Mouse (Mus musculus): Measurements from ENCODE around the gene Spdye4a. TPM values are rescaled to one million over a fixed set of nuclear protein-coding genes. Genes with fewer than 3 reads are reported as not detected.
A peak's percentile ranks its signal among the peaks of the same experiment; 100 is the strongest.
"Not testable (repeated sequence)": the region's sequence is repeated elsewhere in the genome, so short reads cannot be mapped to it uniquely, and the experiment has no call there.

Gene Spdye4a
- total and polyA plus RNA-seq, 2 experiments from 2014 or later = not detected

DNA sequence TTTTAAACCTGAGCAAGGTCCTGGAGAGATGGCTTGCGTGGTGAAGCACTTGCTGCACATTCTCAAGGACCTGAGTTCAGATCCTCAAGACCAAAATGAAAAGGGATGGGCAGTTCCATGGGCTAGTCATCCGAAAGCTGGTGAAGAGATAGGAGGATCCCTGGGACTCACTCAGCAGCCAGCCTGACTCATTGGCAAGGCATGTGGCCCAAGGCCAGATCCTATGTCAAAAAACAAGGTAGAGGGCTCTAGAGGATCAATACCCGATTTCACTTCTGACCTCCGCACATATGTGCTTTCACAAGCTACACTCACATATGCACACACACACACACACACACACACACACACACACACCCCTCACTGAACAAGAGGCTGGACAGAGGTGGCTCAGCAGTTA lies 30.2 kb downstream of the Spdye4a start:
- no peaks in the 10 kb centered on the region for H3K27me3 ChIP-seq (ENCODE audit: insufficient read depth, low read length)
- H3K4me1 ChIP-seq (ENCODE audit: insufficient read depth) = no peaks in the 10 kb centered on the region
- H3K4me2 ChIP-seq (ENCODE audit: low read depth) = no peak overlapping the region
- no peaks in the 10 kb centered on the region for H3K36me3 ChIP-seq (ENCODE audit: insufficient read depth)
- ATAC-seq (no peak), DNase-seq (no peak)
- no peak for TF ChIP-seq CTCF (IDR thresholded peaks at IDR 0.05; ENCODE audit: low read depth)
- H3K9me3 ChIP-seq (ENCODE audit: low read length) = no peaks in the 10 kb centered on the region
- H3K27ac ChIP-seq (ENCODE audit: low read depth, low read length) = no peak overlapping the region
- no peak overlapping the region for H3K9ac ChIP-seq
- no peak overlapping the region for H3K4me3 ChIP-seq (ENCODE audit: low read depth, low read length)
- WGBS = 89% methylated on average over 4 of the region's 4 CpGs

DNA sequence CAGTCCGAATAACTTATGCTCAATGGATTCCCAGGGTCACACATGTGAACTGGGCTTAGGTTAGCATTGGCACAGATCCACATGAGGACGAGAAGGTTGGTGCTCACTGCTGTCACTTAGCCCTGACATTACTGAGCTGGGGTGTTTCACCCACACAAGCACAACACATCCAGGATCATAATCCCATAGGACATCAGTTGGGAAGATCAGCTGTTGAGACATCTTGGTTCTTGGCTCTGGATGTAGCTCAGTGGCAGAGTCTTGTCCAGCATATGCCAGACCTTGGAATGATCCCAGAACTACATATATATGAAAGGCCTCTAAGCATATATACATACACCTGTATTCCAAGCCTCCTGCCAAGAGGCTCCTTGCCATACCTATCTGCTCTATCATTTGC lies 31.5 kb downstream of the Spdye4a start:
- no peak for ATAC-seq
- Histone ChIP-seq H3K27me3 (ENCODE audit: insufficient read depth, low read length) (no peaks in the 10 kb centered on the region), H3K9me3 (ENCODE audit: low read length) (no peaks in the 10 kb centered on the region), H3K9ac (no peak overlapping the region), H3K27ac (ENCODE audit: low read depth, low read length) (no peak overlapping the region), H3K4me3 (ENCODE audit: low read depth, low read length) (no peak overlapping the region), H3K4me2 (ENCODE audit: low read depth) (no peak overlapping the region), H3K4me1 (ENCODE audit: insufficient read depth) (no peaks in the 10 kb centered on the region), H3K36me3 (ENCODE audit: insufficient read depth) (no peaks in the 10 kb centered on the region)
- TF ChIP-seq CTCF (IDR thresholded peaks at IDR 0.05; ENCODE audit: low read depth) = no peak
- no peak for DNase-seq
- 67% methylated on average over 2 of the region's 2 CpGs for WGBS

DNA sequence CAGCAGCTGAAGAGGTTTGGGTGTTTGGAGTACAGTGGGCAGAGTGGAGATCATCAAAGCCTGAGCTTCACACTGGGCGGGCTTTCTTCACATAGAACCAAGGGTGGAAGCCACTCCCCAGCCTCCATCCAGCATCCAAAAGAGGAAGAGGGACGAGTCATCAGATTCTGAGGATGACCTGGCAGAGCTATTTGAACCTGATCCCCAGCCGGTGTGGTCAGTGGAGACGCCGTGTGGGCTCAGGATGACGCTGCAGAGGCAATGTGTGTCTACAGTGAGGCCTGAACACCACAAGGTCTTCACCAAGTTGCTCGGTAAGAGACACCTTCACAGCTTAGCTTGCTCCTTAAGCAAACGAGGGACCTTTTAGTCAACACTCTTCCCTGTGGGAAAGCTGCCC lies 31.9 kb downstream of the Spdye4a start:
- not testable (repeated sequence) for H3K27me3 ChIP-seq (ENCODE audit: insufficient read depth, low read length); H3K9me3 ChIP-seq (ENCODE audit: low read length); H3K27ac ChIP-seq (ENCODE audit: low read depth, low read length); H3K36me3 ChIP-seq (ENCODE audit: insufficient read depth); DNase-seq; ATAC-seq; H3K9ac ChIP-seq; H3K4me2 ChIP-seq (ENCODE audit: low read depth); H3K4me3 ChIP-seq (ENCODE audit: low read depth, low read length); H3K4me1 ChIP-seq (ENCODE audit: insufficient read depth)
- 73% methylated on average over 8 of the region's 8 CpGs for WGBS

DNA sequence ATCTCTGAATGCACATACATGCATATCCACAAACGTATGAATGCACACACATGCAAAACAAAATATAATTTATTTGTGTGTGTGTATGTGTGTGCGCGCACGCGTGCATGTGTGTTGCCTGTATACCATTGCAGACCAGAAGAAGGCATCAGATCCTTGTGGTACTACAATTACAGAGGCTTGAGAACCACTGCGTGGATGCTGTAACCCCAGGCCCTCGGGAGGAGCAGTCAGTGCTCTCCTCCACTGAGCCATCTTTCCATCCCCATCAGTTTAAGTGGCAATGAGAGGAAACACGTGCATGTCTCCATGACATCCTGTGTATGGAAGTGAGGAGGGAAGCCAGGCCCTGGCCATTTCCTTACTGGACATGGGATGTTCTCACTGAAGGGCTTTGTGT lies 33.9 kb downstream of the Spdye4a start:
- H3K9ac ChIP-seq = no peak overlapping the region
- no peak overlapping the region for H3K4me3 ChIP-seq (ENCODE audit: low read depth, low read length)
- H3K4me1 ChIP-seq (ENCODE audit: insufficient read depth) = no peaks in the 10 kb centered on the region
- DNase-seq (no peak), ATAC-seq (no peak)
- no peak for TF ChIP-seq CTCF (IDR thresholded peaks at IDR 0.05; ENCODE audit: low read depth)
- H3K27me3 ChIP-seq (ENCODE audit: insufficient read depth, low read length) = no peaks in the 10 kb centered on the region
- no peaks in the 10 kb centered on the region for H3K36me3 ChIP-seq (ENCODE audit: insufficient read depth)
- WGBS = 88% methylated on average over 8 of the region's 8 CpGs
- no peak overlapping the region for H3K27ac ChIP-seq (ENCODE audit: low read depth, low read length)
- H3K4me2 ChIP-seq (ENCODE audit: low read depth) = no peak overlapping the region
- H3K9me3 ChIP-seq (ENCODE audit: low read length) = no peaks in the 10 kb centered on the region

DNA sequence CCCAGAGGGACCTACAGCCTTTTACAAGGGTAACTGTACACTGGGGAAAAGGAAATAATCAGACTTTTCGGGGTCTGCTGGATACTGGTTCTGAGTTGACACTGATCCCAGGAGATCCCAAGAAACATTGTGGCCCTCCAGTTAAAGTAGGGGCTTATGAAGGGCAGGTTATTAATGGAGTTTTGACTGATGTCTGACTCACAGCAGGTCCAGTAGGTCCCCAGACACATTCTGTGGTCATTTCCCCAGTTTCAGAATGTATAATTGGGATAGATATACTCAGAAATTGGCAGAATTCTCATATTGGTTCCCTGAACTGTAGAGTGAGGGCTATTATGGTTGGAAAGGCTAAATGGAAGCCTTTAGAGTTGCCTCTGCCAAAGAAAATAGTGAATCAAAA lies 38.7 kb downstream of the Spdye4a start:
- not testable (repeated sequence) for H3K27me3 ChIP-seq (ENCODE audit: insufficient read depth, low read length); H3K9ac ChIP-seq; ATAC-seq; H3K4me3 ChIP-seq (ENCODE audit: low read depth, low read length); H3K4me2 ChIP-seq (ENCODE audit: low read depth); H3K27ac ChIP-seq (ENCODE audit: low read depth, low read length); DNase-seq; H3K36me3 ChIP-seq (ENCODE audit: insufficient read depth); H3K9me3 ChIP-seq (ENCODE audit: low read length); H3K4me1 ChIP-seq (ENCODE audit: insufficient read depth)
- no CpG with 5 or more reads among the region's 1 CpGs for WGBS

DNA sequence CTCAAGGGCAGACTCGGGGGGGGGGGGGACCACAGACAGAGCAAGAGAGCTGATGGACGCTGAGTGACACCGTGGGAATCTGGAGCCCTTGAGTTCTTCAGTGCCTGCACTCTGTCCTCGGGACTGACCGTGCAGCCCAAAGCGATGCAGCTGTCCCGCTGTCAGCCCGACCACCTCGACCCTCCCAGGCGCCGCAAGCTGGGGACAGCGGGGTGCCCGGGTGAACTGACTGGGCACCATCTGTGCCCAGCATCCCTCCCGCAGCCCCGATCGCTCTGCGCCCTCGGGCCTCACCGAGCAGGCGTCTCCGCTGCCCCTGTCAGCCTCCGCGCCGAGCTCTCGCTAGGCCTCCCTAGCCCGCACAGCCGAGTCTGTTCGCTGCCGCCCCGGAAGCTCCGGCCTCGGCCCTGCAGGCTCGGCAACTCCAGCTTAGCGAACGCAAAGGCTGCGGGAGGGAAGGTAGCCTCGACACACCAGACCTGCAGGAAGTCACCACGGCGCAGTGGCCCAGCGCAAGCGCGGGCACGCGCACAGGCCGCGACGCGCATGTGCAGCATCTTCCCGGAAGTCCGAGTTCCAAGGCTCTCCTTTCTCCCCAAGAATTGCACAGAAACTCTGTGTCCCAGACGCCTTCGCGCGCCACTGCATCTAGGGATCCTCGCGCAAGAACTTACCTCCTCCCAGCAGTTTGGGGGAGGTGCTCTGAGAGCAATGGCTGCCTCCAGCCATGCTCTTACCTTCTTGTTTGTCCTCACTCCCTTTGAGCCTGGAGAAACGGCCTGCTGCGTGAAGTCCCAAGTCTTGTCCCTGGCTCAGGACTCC lies 46.2 kb downstream of the Spdye4a start, which contains the start of the genes Rbak and Spdye4b:
TSS of gene Rbak (minus strand) at position 521 of the 822 bp plus-strand sequence.
TSS of gene Spdye4b (plus strand) at position 763 of the 822 bp plus-strand sequence.
- peaks cover 29% of the 10 kb centered on the region for H3K36me3 ChIP-seq (ENCODE audit: insufficient read depth)
- peak within 1 kb of the TSS; percentile 79 for H3K4me3 ChIP-seq (ENCODE audit: low read depth, low read length)
- WGBS = 2% methylated on average over 52 of the region's 58 CpGs
- peak within 1 kb of the TSS; percentile 81 for H3K4me2 ChIP-seq (ENCODE audit: low read depth)
- peak; percentile 32 for TF ChIP-seq CTCF (IDR thresholded peaks at IDR 0.05; ENCODE audit: low read depth)
- ATAC-seq (peak; percentile 99), DNase-seq (peak; percentile 97)
- H3K4me1 ChIP-seq (ENCODE audit: insufficient read depth) = peaks cover 4% of the 10 kb centered on the region; the same call in 1 of the 2 replicates
- H3K27me3 ChIP-seq (ENCODE audit: insufficient read depth, low read length) = no peaks in the 10 kb centered on the region
- H3K9me3 ChIP-seq (ENCODE audit: low read length) = no peaks in the 10 kb centered on the region
- H3K9ac ChIP-seq = peak within 1 kb of the TSS; percentile 85
- H3K27ac ChIP-seq (ENCODE audit: low read depth, low read length) = peak within 1 kb of the TSS; percentile 93

DNA sequence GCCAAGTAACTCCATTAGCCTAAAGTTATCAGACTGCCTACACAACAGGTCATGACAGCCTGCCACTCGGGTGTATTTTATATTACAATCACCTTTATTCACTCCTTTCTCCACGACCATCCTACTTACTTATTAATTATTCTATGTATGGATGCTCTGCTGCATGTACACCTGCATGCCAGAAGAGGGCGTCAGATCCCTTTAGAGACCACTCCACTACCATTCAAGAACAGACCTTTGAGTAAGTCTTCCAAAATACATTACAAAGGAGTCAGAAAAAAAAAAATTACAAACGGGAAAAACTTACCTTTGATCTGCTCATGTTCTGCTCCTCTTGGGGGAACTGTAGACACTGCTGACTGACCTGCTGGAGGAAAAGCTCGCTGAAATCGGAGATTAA lies 47.5 kb downstream of the Spdye4a start:
- no peak overlapping the region for H3K9ac ChIP-seq

More for the DNA sequence above, 47.5 kb downstream of the Spdye4a start:
- DNase-seq (no peak), ATAC-seq (no peak)
- H3K9me3 ChIP-seq (ENCODE audit: low read length) = no peaks in the 10 kb centered on the region
- no peak overlapping the region for H3K4me3 ChIP-seq (ENCODE audit: low read depth, low read length)
- H3K36me3 ChIP-seq (ENCODE audit: insufficient read depth) = peaks cover 42% of the 10 kb centered on the region
- WGBS = 33% methylated on average over 6 of the region's 6 CpGs
- TF ChIP-seq CTCF (IDR thresholded peaks at IDR 0.05; ENCODE audit: low read depth) = peak; percentile 53
- no peaks in the 10 kb centered on the region for H3K27me3 ChIP-seq (ENCODE audit: insufficient read depth, low read length)
- no peak overlapping the region for H3K27ac ChIP-seq (ENCODE audit: low read depth, low read length)
- peaks cover 4% of the 10 kb centered on the region; the same call in 1 of the 2 replicates for H3K4me1 ChIP-seq (ENCODE audit: insufficient read depth)
- peak overlapping the region; percentile 81; the same call in 1 of the 2 replicates for H3K4me2 ChIP-seq (ENCODE audit: low read depth)
